Mouse (Mus musculus): ENCODE results near the gene Fam49a. TPM values are rescaled to one million over a fixed set of nuclear protein-coding genes. Genes with fewer than 3 reads are reported as not detected.

The Fam49a gene
- polyA plus RNA-seq, 1 experiment from 2014 or later = 186 TPM

- no peaks in the 10 kb centered on the region for H3K36me3 ChIP-seq (ENCODE audit: control insufficient read depth, insufficient read depth)
- peak overlapping the region; percentile 98 for H3K9ac ChIP-seq (replicated peaks; ENCODE audit: low read depth, low read length)
- peak overlapping the region; percentile 90; the same call in 1 of the 2 replicates for H3K27ac ChIP-seq (ENCODE audit: low read length)
- H3K4me2 ChIP-seq (ENCODE audit: low read length) = peak overlapping the region; percentile 73
- peak overlapping the region; percentile 89 for H3K4me3 ChIP-seq (replicated peaks; ENCODE audit: low read length)
- H3K4me1 ChIP-seq (replicated peaks; ENCODE audit: control insufficient read depth, insufficient read depth, low read length) = peaks cover 45% of the 10 kb centered on the region
- no peaks in the 10 kb centered on the region for H3K27me3 ChIP-seq (replicated peaks; ENCODE audit: control insufficient read depth, insufficient read depth, low read length)
- H3K9me3 ChIP-seq (ENCODE audit: control insufficient read depth, low read length) = no peaks in the 10 kb centered on the region
- no peak; the same call in 1 of the 2 replicates for ATAC-seq
- WGBS = 67% methylated on average over 9 of the region's 9 CpGs
These were observed 669 bp upstream of the Fam49a start for GRCm38 (mm10) chr12:12260979-12261960.

DNA sequence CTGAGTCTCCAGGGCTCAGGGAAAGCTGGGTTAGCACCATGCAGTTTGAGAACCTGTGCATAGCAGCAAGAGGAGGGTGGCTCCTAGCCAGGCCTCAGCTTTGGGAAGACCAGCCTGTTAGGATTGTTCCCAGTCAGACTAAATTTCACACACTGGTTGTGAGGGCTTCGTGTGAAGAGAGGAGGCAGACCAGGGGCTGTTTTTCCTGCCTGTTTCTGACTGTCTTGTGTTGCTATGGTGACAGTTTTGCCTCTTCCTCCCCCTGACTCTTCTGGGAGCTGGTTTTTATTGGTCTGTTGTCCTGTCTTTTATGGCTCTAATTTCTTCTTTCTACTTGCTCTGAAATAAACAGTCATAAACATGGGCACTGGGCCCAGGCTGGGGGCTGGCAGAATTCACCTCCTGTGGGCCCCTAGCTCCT is 1.4 kb downstream of the Fam49a start:
- ATAC-seq = peak; percentile 52

GRCm38 (mm10) chr12:12264151-12264550 is 2.2 kb downstream of the Fam49a start:
- Histone ChIP-seq H3K27me3 (replicated peaks; ENCODE audit: control insufficient read depth, insufficient read depth, low read length) (no peaks in the 10 kb centered on the region), H3K4me1 (replicated peaks; ENCODE audit: control insufficient read depth, insufficient read depth, low read length) (peaks cover 57% of the 10 kb centered on the region), H3K4me2 (ENCODE audit: low read length) (peak overlapping the region; percentile 73), H3K27ac (ENCODE audit: low read length) (no peak overlapping the region; the same call in 1 of the 2 replicates), H3K9me3 (ENCODE audit: control insufficient read depth, low read length) (no peaks in the 10 kb centered on the region), H3K36me3 (ENCODE audit: control insufficient read depth, insufficient read depth) (no peaks in the 10 kb centered on the region), H3K9ac (replicated peaks; ENCODE audit: low read depth, low read length) (peak overlapping the region; percentile 98), H3K4me3 (replicated peaks; ENCODE audit: low read length) (peak overlapping the region; percentile 89)
- 80% methylated on average over 5 of the region's 5 CpGs for WGBS
- ATAC-seq = no peak

More for the DNA sequence above, 1.4 kb downstream of the Fam49a start:
- peaks cover 57% of the 10 kb centered on the region for H3K4me1 ChIP-seq (replicated peaks; ENCODE audit: control insufficient read depth, insufficient read depth, low read length)
- H3K4me3 ChIP-seq (replicated peaks; ENCODE audit: low read length) = peak overlapping the region; percentile 89
- peak overlapping the region; percentile 73 for H3K4me2 ChIP-seq (ENCODE audit: low read length)
- peak overlapping the region; percentile 98 for H3K9ac ChIP-seq (replicated peaks; ENCODE audit: low read depth, low read length)
- H3K27me3 ChIP-seq (replicated peaks; ENCODE audit: control insufficient read depth, insufficient read depth, low read length) = no peaks in the 10 kb centered on the region
- H3K9me3 ChIP-seq (ENCODE audit: control insufficient read depth, low read length) = no peaks in the 10 kb centered on the region
- H3K36me3 ChIP-seq (ENCODE audit: control insufficient read depth, insufficient read depth) = no peaks in the 10 kb centered on the region
- peak overlapping the region; percentile 90 for H3K27ac ChIP-seq (ENCODE audit: low read length)
- WGBS = 0% methylated on average over 1 of the region's 1 CpGs

GRCm38 (mm10) chr12:12266552-12266951 is 4.6 kb downstream of the Fam49a start:
- Histone ChIP-seq H3K9me3 (ENCODE audit: control insufficient read depth, low read length) (no peaks in the 10 kb centered on the region), H3K4me3 (replicated peaks; ENCODE audit: low read length) (no peak overlapping the region), H3K36me3 (ENCODE audit: control insufficient read depth, insufficient read depth) (no peaks in the 10 kb centered on the region), H3K4me2 (ENCODE audit: low read length) (peak overlapping the region; percentile 73; the same call in 1 of the 2 replicates), H3K9ac (replicated peaks; ENCODE audit: low read depth, low read length) (no peak overlapping the region), H3K27me3 (replicated peaks; ENCODE audit: control insufficient read depth, insufficient read depth, low read length) (no peaks in the 10 kb centered on the region), H3K4me1 (replicated peaks; ENCODE audit: control insufficient read depth, insufficient read depth, low read length) (peaks cover 55% of the 10 kb centered on the region), H3K27ac (ENCODE audit: low read length) (no peak overlapping the region)
- WGBS = 56% methylated on average over 1 of the region's 1 CpGs
- ATAC-seq = no peak

GRCm38 (mm10) chr12:12270495-12270894 is 8.6 kb downstream of the Fam49a start:
- no peaks in the 10 kb centered on the region for H3K27me3 ChIP-seq (replicated peaks; ENCODE audit: control insufficient read depth, insufficient read depth, low read length)
- no peak overlapping the region for H3K27ac ChIP-seq (ENCODE audit: low read length)
- H3K4me3 ChIP-seq (replicated peaks; ENCODE audit: low read length) = no peak overlapping the region
- H3K9ac ChIP-seq (replicated peaks; ENCODE audit: low read depth, low read length) = no peak overlapping the region
- no peak overlapping the region for H3K4me2 ChIP-seq (ENCODE audit: low read length)
- H3K4me1 ChIP-seq (replicated peaks; ENCODE audit: control insufficient read depth, insufficient read depth, low read length) = peaks cover 57% of the 10 kb centered on the region
- ATAC-seq = no peak
- H3K36me3 ChIP-seq (ENCODE audit: control insufficient read depth, insufficient read depth) = no peaks in the 10 kb centered on the region
- WGBS = 82% methylated on average over 3 of the region's 3 CpGs
- H3K9me3 ChIP-seq (ENCODE audit: control insufficient read depth, low read length) = no peaks in the 10 kb centered on the region

GRCm38 (mm10) chr12:12274115-12274514 is 12.2 kb downstream of the Fam49a start:
- peak overlapping the region; percentile 18; the same call in 1 of the 2 replicates for H3K4me2 ChIP-seq (ENCODE audit: low read length)
- no peak overlapping the region for H3K4me3 ChIP-seq (replicated peaks; ENCODE audit: low read length)
- no peak overlapping the region for H3K9ac ChIP-seq (replicated peaks; ENCODE audit: low read depth, low read length)
- H3K27ac ChIP-seq (ENCODE audit: low read length) = peak overlapping the region; percentile 43
- ATAC-seq = peak; percentile 92
- peaks cover 48% of the 10 kb centered on the region for H3K4me1 ChIP-seq (replicated peaks; ENCODE audit: control insufficient read depth, insufficient read depth, low read length)
- 0 out of 2 replicates have a peak, but pooled peaks cover 2% of the 10 kb centered on the region for H3K36me3 ChIP-seq (ENCODE audit: control insufficient read depth, insufficient read depth)
- H3K27me3 ChIP-seq (replicated peaks; ENCODE audit: control insufficient read depth, insufficient read depth, low read length) = no peaks in the 10 kb centered on the region
- WGBS = 17% methylated on average over 6 of the region's 6 CpGs
- H3K9me3 ChIP-seq (ENCODE audit: control insufficient read depth, low read length) = no peaks in the 10 kb centered on the region

GRCm38 (mm10) chr12:12275124-12275779 is 13.3 kb downstream of the Fam49a start:
- Histone ChIP-seq H3K27me3 (replicated peaks; ENCODE audit: control insufficient read depth, insufficient read depth, low read length) (no peaks in the 10 kb centered on the region), H3K9ac (replicated peaks; ENCODE audit: low read depth, low read length) (no peak overlapping the region), H3K4me1 (replicated peaks; ENCODE audit: control insufficient read depth, insufficient read depth, low read length) (peaks cover 48% of the 10 kb centered on the region), H3K4me2 (ENCODE audit: low read length) (no peak overlapping the region), H3K27ac (ENCODE audit: low read length) (peak overlapping the region; percentile 28; the same call in 1 of the 2 replicates), H3K9me3 (ENCODE audit: control insufficient read depth, low read length) (no peaks in the 10 kb centered on the region), H3K36me3 (ENCODE audit: control insufficient read depth, insufficient read depth) (0 out of 2 replicates have a peak, but pooled peaks cover 2% of the 10 kb centered on the region), H3K4me3 (replicated peaks; ENCODE audit: low read length) (no peak overlapping the region)
- 86% methylated on average over 4 of the region's 4 CpGs for WGBS
- no peak for ATAC-seq

GRCm38 (mm10) chr12:12277741-12278463 is 16.0 kb downstream of the Fam49a start:
- Histone ChIP-seq H3K27ac (ENCODE audit: low read length) (no peak overlapping the region), H3K4me3 (replicated peaks; ENCODE audit: low read length) (no peak overlapping the region), H3K36me3 (ENCODE audit: control insufficient read depth, insufficient read depth) (0 out of 2 replicates have a peak, but pooled peaks cover 2% of the 10 kb centered on the region), H3K9me3 (ENCODE audit: control insufficient read depth, low read length) (no peaks in the 10 kb centered on the region), H3K4me2 (ENCODE audit: low read length) (no peak overlapping the region), H3K4me1 (replicated peaks; ENCODE audit: control insufficient read depth, insufficient read depth, low read length) (peaks cover 33% of the 10 kb centered on the region), H3K9ac (replicated peaks; ENCODE audit: low read depth, low read length) (no peak overlapping the region), H3K27me3 (replicated peaks; ENCODE audit: control insufficient read depth, insufficient read depth, low read length) (no peaks in the 10 kb centered on the region)
- WGBS = 66% methylated on average over 4 of the region's 4 CpGs
- ATAC-seq = no peak
